Mouse (Mus musculus) lung, postnatal 0 days (tissue): ENCODE results near the gene Gm9821.

Experiments used
- CTCF ChIP-seq: IDR thresholded peaks from 2 replicates; pipeline ENCODE4 v1.5.1; 2016; ENCODE audit warnings: antibody characterized with exemption, mild to moderate bottlenecking
- EP300 ChIP-seq: IDR thresholded peaks from 2 replicates; pipeline ENCODE4 v1.6.1; 2016; ENCODE audit warnings: antibody characterized with exemption, mild to moderate bottlenecking, control low read depth

DNA sequence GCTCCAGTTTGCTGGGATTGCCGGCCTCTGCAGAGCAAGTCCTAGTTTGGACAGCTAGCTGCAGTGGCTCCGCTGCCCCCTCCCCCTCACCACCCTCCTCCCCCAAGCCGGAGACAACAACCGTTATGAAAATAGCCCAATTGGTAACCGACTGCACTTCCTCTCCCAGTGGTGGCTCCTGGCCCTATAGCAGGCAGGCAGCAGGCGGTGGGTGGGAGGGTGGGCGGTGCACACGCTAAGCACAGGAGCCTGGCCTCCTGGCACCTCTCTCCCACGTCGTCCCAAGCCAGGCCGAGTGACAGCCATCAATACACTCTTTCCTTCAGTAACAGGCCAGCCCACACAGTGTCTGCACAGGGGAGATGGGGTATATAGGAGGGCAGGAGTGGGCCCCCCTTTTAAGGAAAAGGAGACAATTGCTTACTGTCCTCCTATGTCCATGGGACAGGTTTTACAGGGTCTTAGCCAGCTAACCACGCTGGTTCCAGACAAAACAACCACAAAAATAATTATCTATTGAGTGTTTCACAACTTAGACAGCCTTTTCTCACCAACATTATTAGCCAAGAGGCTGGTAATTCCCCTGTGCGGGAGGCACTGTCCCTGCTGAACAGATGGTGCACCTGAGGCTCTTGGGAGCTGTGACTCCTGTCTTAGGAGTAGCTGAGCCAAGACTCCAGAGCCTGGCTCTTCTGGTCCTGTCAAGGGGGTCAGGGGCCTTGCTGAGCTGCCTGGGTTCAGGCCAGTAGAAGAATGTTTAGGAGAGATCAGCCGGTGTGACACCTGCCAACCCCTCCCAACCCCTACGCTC lies 5.0 kb downstream of the Gm9821 start:
- TF ChIP-seq CTCF (no peak), EP300 (no peak)
